Mouse (Mus musculus) liver, adult 2 months (tissue): ENCODE measurements around the gene Dnm3. TPM values are rescaled to one million over a fixed set of nuclear protein-coding genes. Genes with fewer than 3 reads are reported as not detected.

Experiments used
- DNase-seq: peaks from one replicate; pipeline ENCODE4 v3.0.0-alpha.2; 2011; ENCODE audit warnings: low read depth, low spot score; ENCODE audit errors: extremely low read depth
- H3K27ac ChIP-seq: fragments of 200-500 bp; replicated peaks from 2 replicates; pipeline ENCODE4 v1.5.1; 2012; ENCODE audit warnings: low read depth, mild to moderate bottlenecking, control low read depth, inconsistent platforms, low read length; ENCODE audit not compliant: insufficient read depth
- H3K27me3 ChIP-seq: fragments of 200-500 bp; 2 replicates; pipeline ENCODE4 v1.6.1; 2012; ENCODE audit warnings: mild to moderate bottlenecking, moderate library complexity, low read length, inconsistent platforms; ENCODE audit not compliant: control insufficient read depth, insufficient read depth
- H3K36me3 ChIP-seq: fragments of 200-500 bp; 2 replicates; pipeline ENCODE4 v1.6.1; 2012; ENCODE audit warnings: low read length, inconsistent platforms; ENCODE audit not compliant: control insufficient read depth, insufficient read depth
- H3K4me1 ChIP-seq: fragments of 200-500 bp; 2 replicates; pipeline ENCODE4 v1.6.1; 2011; ENCODE audit warnings: low read length; ENCODE audit not compliant: control insufficient read depth, insufficient read depth
- H3K4me3 ChIP-seq: fragments of 200-500 bp; 2 replicates; pipeline ENCODE4 v1.5.1; 2011; ENCODE audit warnings: low read depth, mild to moderate bottlenecking, control low read depth, low read length, moderate library complexity; ENCODE audit not compliant: insufficient read depth
- H3K79me2 ChIP-seq: fragments of 200-500 bp; 2 replicates; pipeline ENCODE4 v1.6.1; 2012; ENCODE audit warnings: inconsistent platforms, mild to moderate bottlenecking, low read length, moderate library complexity; ENCODE audit not compliant: control insufficient read depth, insufficient read depth
- H3K9ac ChIP-seq: fragments of 200-500 bp; 2 replicates; pipeline ENCODE4 v1.6.1; 2012; ENCODE audit warnings: low read depth, mild to moderate bottlenecking, control low read depth, inconsistent platforms, low read length
- CTCF ChIP-seq: fragments of 200-500 bp; IDR thresholded peaks from 2 replicates; pipeline ENCODE4 v1.5.1; 2011; ENCODE audit warnings: low read depth, low read length, control low read depth
- POLR2A ChIP-seq: fragments of 200-500 bp; IDR thresholded peaks from 2 replicates; pipeline ENCODE4 v1.6.1; 2011; ENCODE audit warnings: low read length, control low read depth; ENCODE audit not compliant: insufficient read depth; ENCODE audit errors: extremely low read depth
- WGBS: fragments of 180-500 bp; shearing (Covaris S2); methylation state at CpG from one replicate; pipeline ENCODE4 v1.1.7; 2018; 5-methylcytosine and 5-hydroxymethylcytosine counted together
- polyA plus RNA-seq: library from polyadenylated mRNA; depleted of rRNA; stranded (reverse); fragments of >200 nt; gene quantifications from 2 replicates; pipeline ENCODE4 v1.2.3, GENCODE M21; 2012
- total RNA-seq: library from RNA; depleted of rRNA; stranded (reverse); fragments of >200 nt; gene quantifications from 2 replicates; pipeline ENCODE4 v1.2.3, GENCODE M21; 2014

Gene Dnm3
- total and polyA plus RNA-seq, 2 experiments: 0.46 to 0.60 TPM

GRCm38 (mm10) chr1:162298527-162298926 is 179.3 kb downstream of the Dnm3 start:
- 92% methylated on average over 3 of the region's 3 CpGs for WGBS
- H3K4me3 ChIP-seq: no peak overlapping the region
- H3K27ac ChIP-seq: no peak overlapping the region
- H3K9ac ChIP-seq: no peak overlapping the region
- no peak for DNase-seq
- no peaks in the 10 kb centered on the region; the same call in 1 of the 2 replicates for H3K4me1 ChIP-seq
- H3K79me2 ChIP-seq: no peaks in the 10 kb centered on the region
- no peaks in the 10 kb centered on the region for H3K27me3 ChIP-seq
- H3K36me3 ChIP-seq: no peaks in the 10 kb centered on the region
- no peak for TF ChIP-seq POLR2A
- TF ChIP-seq CTCF: no peak

GRCm38 (mm10) chr1:162295443-162295842 is 182.4 kb downstream of the Dnm3 start:
- Histone ChIP-seq H3K27me3 (no peaks in the 10 kb centered on the region), H3K4me1 (no peaks in the 10 kb centered on the region), H3K9ac (no peak overlapping the region), H3K79me2 (no peaks in the 10 kb centered on the region), H3K36me3 (no peaks in the 10 kb centered on the region), H3K4me3 (no peak overlapping the region), H3K27ac (no peak overlapping the region)
- 86% methylated on average over 5 of the region's 5 CpGs for WGBS
- no peak for DNase-seq
- TF ChIP-seq POLR2A: no peak
- TF ChIP-seq CTCF: no peak

DNA sequence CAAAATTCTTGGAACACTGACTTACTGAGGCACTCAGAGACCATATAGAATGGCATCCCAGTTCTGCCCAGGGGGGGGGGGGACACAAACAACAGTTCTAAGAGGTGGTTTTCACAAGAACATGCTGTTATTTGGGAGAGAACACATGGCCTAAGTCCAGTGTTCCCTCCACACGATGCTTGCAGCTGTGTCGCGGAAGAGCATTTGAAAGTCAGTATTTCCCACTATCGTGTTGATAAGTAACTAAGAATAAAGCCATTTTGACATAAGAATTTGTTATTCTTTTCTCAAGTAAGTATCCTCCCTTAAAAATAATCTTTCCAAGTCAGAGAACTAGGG is 183.3 kb downstream of the Dnm3 start:
- 94% methylated on average over 4 of the region's 4 CpGs for WGBS
- no peak overlapping the region for H3K9ac ChIP-seq
- H3K4me1 ChIP-seq: no peaks in the 10 kb centered on the region
- H3K79me2 ChIP-seq: no peaks in the 10 kb centered on the region
- no peak for DNase-seq
- no peak overlapping the region for H3K27ac ChIP-seq
- H3K36me3 ChIP-seq: no peaks in the 10 kb centered on the region
- no peak overlapping the region for H3K4me3 ChIP-seq
- TF ChIP-seq CTCF (no peak), POLR2A (no peak)
- H3K27me3 ChIP-seq: no peaks in the 10 kb centered on the region

DNA sequence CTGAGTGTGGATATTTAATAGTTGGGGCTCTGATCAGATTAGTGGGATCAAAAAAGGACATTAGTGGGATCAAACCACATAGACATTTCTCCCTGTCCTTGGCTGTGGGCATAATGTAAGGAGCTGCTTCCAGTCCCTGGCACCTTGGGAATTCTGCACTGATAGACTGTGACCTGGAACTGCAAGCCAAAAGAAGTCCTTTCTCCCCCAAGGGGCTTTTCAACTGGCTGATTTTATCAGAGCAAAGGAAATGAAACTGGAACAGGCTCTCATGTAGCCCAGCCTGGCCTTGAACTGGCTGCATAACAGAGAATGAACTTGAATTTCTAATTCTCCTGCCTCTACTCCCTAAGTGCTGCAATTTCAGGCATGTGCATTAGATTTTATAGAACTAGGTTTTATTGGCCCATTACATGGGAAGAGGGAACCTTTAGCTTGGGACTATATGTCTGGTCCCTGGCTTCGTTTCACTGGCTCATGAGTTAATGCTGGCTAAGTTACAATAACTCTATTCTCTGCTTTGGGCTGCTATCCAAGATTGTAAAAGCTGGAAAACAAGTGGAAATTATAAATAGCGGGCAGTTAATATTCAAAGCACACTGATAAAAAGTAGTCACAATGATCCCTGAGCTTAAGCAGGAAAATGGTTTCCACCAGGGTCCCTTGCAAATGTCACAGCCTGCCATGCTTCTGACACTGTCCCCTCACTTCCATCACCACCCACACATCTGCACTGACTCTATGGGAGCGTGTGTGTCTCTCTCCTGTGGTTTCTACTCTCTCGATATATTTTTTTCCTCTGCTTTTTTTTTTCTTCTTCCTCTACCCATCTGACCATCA is 183.9 kb downstream of the Dnm3 start:
- no peaks in the 10 kb centered on the region for H3K4me1 ChIP-seq
- DNase-seq: no peak
- no peaks in the 10 kb centered on the region for H3K27me3 ChIP-seq
- no peak overlapping the region for H3K27ac ChIP-seq
- H3K4me3 ChIP-seq: no peak overlapping the region
- no peaks in the 10 kb centered on the region for H3K79me2 ChIP-seq
- 78% methylated on average over 4 of the region's 4 CpGs for WGBS
- no peaks in the 10 kb centered on the region for H3K36me3 ChIP-seq
- no peak overlapping the region for H3K9ac ChIP-seq
- TF ChIP-seq CTCF (no peak), POLR2A (no peak)

DNA sequence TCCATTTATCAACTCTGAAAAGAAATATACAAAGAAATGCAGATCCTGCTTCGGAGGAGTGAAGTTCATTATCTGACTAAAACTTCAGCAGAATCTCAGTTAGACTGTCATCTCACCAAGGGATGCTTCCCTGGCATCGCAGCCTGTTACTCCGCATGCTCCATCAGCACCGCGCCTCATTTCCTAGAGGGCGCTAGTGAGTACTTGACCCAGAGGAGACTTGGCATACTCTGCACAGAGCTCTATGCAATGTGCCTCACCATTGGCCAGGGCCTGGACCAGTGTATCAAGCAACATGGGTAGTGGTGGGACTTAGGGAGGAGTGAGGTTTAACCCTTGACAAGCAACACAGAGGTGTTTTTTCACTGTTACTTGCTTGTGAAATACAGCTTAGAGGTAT is 190.9 kb downstream of the Dnm3 start:
- no peaks in the 10 kb centered on the region for H3K36me3 ChIP-seq
- H3K27me3 ChIP-seq: no peaks in the 10 kb centered on the region
- H3K4me1 ChIP-seq: no peaks in the 10 kb centered on the region
- DNase-seq: no peak
- H3K79me2 ChIP-seq: no peaks in the 10 kb centered on the region
- no peak overlapping the region for H3K9ac ChIP-seq
- H3K4me3 ChIP-seq: no peak overlapping the region
- no peak for TF ChIP-seq POLR2A
- peak; percentile 44 for TF ChIP-seq CTCF
- 66% methylated on average over 6 of the region's 6 CpGs for WGBS
- no peak overlapping the region for H3K27ac ChIP-seq

DNA sequence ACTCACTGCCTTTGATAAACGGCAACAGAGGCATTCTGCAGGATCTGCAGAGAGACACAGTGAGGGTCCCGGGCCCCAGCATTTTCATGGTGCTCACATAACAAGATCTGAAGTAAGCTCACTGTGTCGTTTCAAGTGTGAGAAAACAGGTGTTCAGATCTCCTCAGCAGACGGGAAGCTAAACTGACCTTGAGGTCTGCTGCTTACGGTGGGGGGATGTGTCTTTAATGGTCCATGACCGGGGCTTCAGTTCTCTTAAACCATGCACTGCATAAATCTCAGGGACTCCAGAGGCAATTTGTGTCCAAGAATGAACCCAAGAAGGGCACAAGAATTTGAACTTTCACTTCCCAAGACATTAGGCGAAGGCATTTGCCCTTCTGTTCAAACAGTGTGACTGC is 195.9 kb downstream of the Dnm3 start:
- Histone ChIP-seq H3K27me3 (no peaks in the 10 kb centered on the region), H3K79me2 (no peaks in the 10 kb centered on the region), H3K4me3 (no peak overlapping the region), H3K36me3 (no peaks in the 10 kb centered on the region), H3K4me1 (no peaks in the 10 kb centered on the region), H3K27ac (no peak overlapping the region; the same call in 1 of the 2 replicates), H3K9ac (no peak overlapping the region)
- DNase-seq: peak; percentile 22
- TF ChIP-seq CTCF: no peak
- no peak for TF ChIP-seq POLR2A
- 71% methylated on average over 7 of the region's 7 CpGs for WGBS
